Mouse (Mus musculus) A20 (cell line): ENCODE results near the gene Prf1.

Experiments
- DNase-seq: peaks from one replicate; pipeline ENCODE4 v3.0.0-alpha.2; 2011; ENCODE audit warnings: low read depth, low spot score

Prf1 gene

GRCm38 (mm10) chr10:61340247-61340646 lies 42.6 kb downstream of the Prf1 start:
- DNase-seq: no peak

GRCm38 (mm10) chr10:61341045-61341444 lies 43.4 kb downstream of the Prf1 start:
- no peak for DNase-seq

GRCm38 (mm10) chr10:61341557-61341956 lies 43.9 kb downstream of the Prf1 start:
- peak; percentile 51 for DNase-seq

- DNase-seq: no peak
These were observed 45.1 kb downstream of the Prf1 start for GRCm38 (mm10) chr10:61342750-61343149.

- DNase-seq: peak; percentile 65
These were observed 46.3 kb downstream of the Prf1 start for GRCm38 (mm10) chr10:61343950-61344349.

GRCm38 (mm10) chr10:61345179-61345578 lies 47.5 kb downstream of the Prf1 start:
- no peak for DNase-seq

- DNase-seq: no peak
These were observed 48.7 kb downstream of the Prf1 start for GRCm38 (mm10) chr10:61346374-61346773.

GRCm38 (mm10) chr10:61351216-61351615 lies 53.6 kb downstream of the Prf1 start:
- DNase-seq: peak; percentile 68
